Mouse (Mus musculus) liver, embryonic 14.5 days (tissue): ENCODE results near the gene Pafah1b3. TPM values are rescaled to one million over a fixed set of nuclear protein-coding genes. Genes with fewer than 3 reads are reported as not detected.
A peak's percentile ranks its signal among the peaks of the same experiment; 100 is the strongest.

Experiments
- ATAC-seq: fragments of 200-750 bp; cut with Nextera tagmentation; 2 replicates; pipeline ENCODE4 v1.8.0; 2017; ENCODE audit warnings: moderate number of reproducible peaks, mild to moderate bottlenecking, moderate library complexity; ENCODE audit not compliant: insufficient read depth
- DNase-seq, 3 experiments: peaks; one replicate each; pipeline ENCODE4 v3.0.0-alpha.2; 2012 to 2013; ENCODE audit warnings: low read depth in 3 of 3, low spot score in 3 of 3
- H3K27ac ChIP-seq: fragments of 300-500 bp; sonication (generic); 2 replicates; pipeline ENCODE4 v1.5.1; 2014; ENCODE audit warnings: moderate library complexity, mild to moderate bottlenecking, control low read depth, inconsistent platforms
- H3K27me3 ChIP-seq: fragments of 300-500 bp; sonication (generic); 2 replicates; pipeline ENCODE4 v1.6.1; 2014; ENCODE audit warnings: mild to moderate bottlenecking, low read length, moderate library complexity; ENCODE audit not compliant: control insufficient read depth, insufficient read depth
- H3K36me3 ChIP-seq: fragments of 300-500 bp; sonication (generic); replicated peaks from 2 replicates; pipeline ENCODE4 v1.6.1; 2014; ENCODE audit warnings: low read depth; ENCODE audit not compliant: control insufficient read depth, insufficient read depth
- H3K4me1 ChIP-seq, 2 experiments: fragments of 200-500 bp in 1 of 2; fragments of 300-500 bp in 1 of 2; sonication (generic) in 1 of 2; replicated peaks; 2 replicates each; pipeline ENCODE4 v1.6.1; 2012 to 2014; ENCODE audit warnings: antibody characterized with exemption in 1 of 2, inconsistent platforms in 1 of 2, low read length in 1 of 2; ENCODE audit not compliant: control insufficient read depth in 2 of 2, insufficient read depth in 2 of 2
- H3K4me2 ChIP-seq: fragments of 300-500 bp; sonication (generic); 2 replicates; pipeline ENCODE4 v1.6.1; 2014; ENCODE audit warnings: low read depth, mild to moderate bottlenecking, control low read depth, moderate library complexity
- H3K4me3 ChIP-seq, 2 experiments: fragments of 200-500 bp in 1 of 2; fragments of 300-500 bp in 1 of 2; sonication (generic) in 1 of 2; 2 replicates each; pipeline ENCODE4 v1.5.1; 2012 to 2014; ENCODE audit warnings: low read depth in 2 of 2, low read length in 2 of 2, mild to moderate bottlenecking in 2 of 2, control low read depth in 1 of 2, inconsistent platforms in 1 of 2, moderate library complexity in 1 of 2; ENCODE audit not compliant: insufficient read depth in 1 of 2
- H3K9ac ChIP-seq: fragments of 300-500 bp; sonication (generic); replicated peaks from 2 replicates; pipeline ENCODE4 v1.6.1; 2014; ENCODE audit warnings: mild to moderate bottlenecking, control low read depth, moderate library complexity
- H3K9me3 ChIP-seq: fragments of 300-500 bp; sonication (generic); 2 replicates; pipeline ENCODE4 v1.6.1; 2016; ENCODE audit warnings: low read length, mixed read lengths; ENCODE audit not compliant: control insufficient read depth
- CTCF ChIP-seq: IDR thresholded peaks from 2 replicates; pipeline ENCODE4 v1.5.1; 2016; ENCODE audit warnings: antibody characterized with exemption, low read depth, control low read depth
- EP300 ChIP-seq: IDR thresholded peaks from 2 replicates; pipeline ENCODE4 v1.6.1; 2016; ENCODE audit warnings: antibody characterized with exemption, low read depth
- WGBS: fragments of 180-500 bp; shearing (Covaris S2); extraction: QIAGEN DNeasy Blood & Tissue Kit; methylation state at CpG from one replicate; pipeline ENCODE4 v1.1.7; 2014; ENCODE audit not compliant: insufficient replicate concordance; 5-methylcytosine and 5-hydroxymethylcytosine counted together
- polyA plus RNA-seq, 2 experiments: library from polyadenylated mRNA; depleted of rRNA in 1 of 2; stranded (reverse) in 1 of 2; unstranded in 1 of 2; fragments of >200 nt; fragmentation: Nextera tagmentation in 1 of 2; extraction: Ambion mirVana in 1 of 2; gene quantifications; 2 replicates each; pipeline versions ENCODE4 v1.2.1 to v1.2.3; 2012 to 2014

The Pafah1b3 gene
- polyA plus RNA-seq, 2 experiments, result 24.3 to 26.2 TPM

GRCm38 (mm10) chr7:25290911-25291310 lies 6.9 kb downstream of the Pafah1b3 start:
- Histone ChIP-seq H3K4me3 (no peak overlapping the region), H3K9ac (no peak overlapping the region), H3K36me3 (peaks cover 66% of the 10 kb centered on the region), H3K9me3 (no peaks in the 10 kb centered on the region), H3K27ac (no peak overlapping the region), H3K4me1 (no peaks in the 10 kb centered on the region), H3K4me2 (no peak overlapping the region), H3K27me3 (no peaks in the 10 kb centered on the region)
- DNase-seq (no peak), ATAC-seq (no peak)
- TF ChIP-seq EP300 (no peak), CTCF (no peak)
- WGBS, result 73% methylated on average over 2 of the region's 2 CpGs

GRCm38 (mm10) chr7:25290463-25290862 lies 7.3 kb downstream of the Pafah1b3 start:
- Histone ChIP-seq H3K4me1 (no peaks in the 10 kb centered on the region), H3K9me3 (no peaks in the 10 kb centered on the region), H3K4me3 (no peak overlapping the region), H3K27ac (no peak overlapping the region), H3K36me3 (peaks cover 70% of the 10 kb centered on the region), H3K4me2 (no peak overlapping the region), H3K27me3 (no peaks in the 10 kb centered on the region), H3K9ac (no peak overlapping the region)
- TF ChIP-seq CTCF (no peak), EP300 (no peak)
- DNase-seq (no peak), ATAC-seq (no peak)
- WGBS, result 83% methylated on average over 1 of the region's 1 CpGs

- Histone ChIP-seq H3K4me2 (no peak overlapping the region), H3K36me3 (peaks cover 76% of the 10 kb centered on the region), H3K27ac (no peak overlapping the region), H3K4me1 (no peaks in the 10 kb centered on the region), H3K9me3 (no peaks in the 10 kb centered on the region), H3K4me3 (no peak overlapping the region), H3K9ac (no peak overlapping the region), H3K27me3 (no peaks in the 10 kb centered on the region)
- WGBS, result 92% methylated on average over 3 of the region's 3 CpGs
- no peak for ATAC-seq
- no peak for DNase-seq
- TF ChIP-seq CTCF (peak; percentile 43; the same call in 1 of the 2 replicates), EP300 (no peak)
Measured at GRCm38 (mm10) chr7:25289925-25290324, 7.9 kb downstream of the Pafah1b3 start.

GRCm38 (mm10) chr7:25288721-25289120 lies 9.1 kb downstream of the Pafah1b3 start:
- no peak for TF ChIP-seq EP300
- no peak for TF ChIP-seq CTCF
- no peaks in the 10 kb centered on the region for H3K27me3 ChIP-seq
- H3K4me3 ChIP-seq, result no peak overlapping the region
- H3K36me3 ChIP-seq, result peaks cover 79% of the 10 kb centered on the region
- no peak overlapping the region for H3K9ac ChIP-seq
- 75% methylated on average over 3 of the region's 3 CpGs for WGBS
- no peak overlapping the region for H3K27ac ChIP-seq
- H3K4me2 ChIP-seq, result no peak overlapping the region
- ATAC-seq (no peak), DNase-seq (no peak)
- H3K4me1 ChIP-seq, result peaks cover 3 to 7% of the 10 kb centered on the region in 2 experiments
- no peaks in the 10 kb centered on the region for H3K9me3 ChIP-seq

- no peak overlapping the region for H3K27ac ChIP-seq
- H3K4me2 ChIP-seq, result no peak overlapping the region
- peaks cover 10 to 14% of the 10 kb centered on the region in 2 experiments for H3K4me1 ChIP-seq
- ATAC-seq, result no peak
- no peaks in the 10 kb centered on the region for H3K9me3 ChIP-seq
- WGBS, result 92% methylated on average over 12 of the region's 12 CpGs
- H3K27me3 ChIP-seq, result no peaks in the 10 kb centered on the region
- peaks cover 75% of the 10 kb centered on the region for H3K36me3 ChIP-seq
- TF ChIP-seq EP300 (no peak), CTCF (no peak)
- no peak overlapping the region for H3K9ac ChIP-seq
- no peak for DNase-seq
- no peak overlapping the region for H3K4me3 ChIP-seq
Measured at GRCm38 (mm10) chr7:25288011-25288410, 9.8 kb downstream of the Pafah1b3 start.
